Mouse (Mus musculus) midbrain, embryonic 13.5 days (tissue): ENCODE results near the gene Tyrobp. TPM values are rescaled to one million over a fixed set of nuclear protein-coding genes. Genes with fewer than 3 reads are reported as not detected.

Experiments used
- ATAC-seq: fragments of 200-750 bp; cut with Nextera tagmentation; 2 replicates; pipeline ENCODE4 v1.8.0; 2017; ENCODE audit warnings: mild to moderate bottlenecking, moderate TSS enrichment, moderate library complexity
- H3K27ac ChIP-seq: fragments of 300-500 bp; sonication (generic); 2 replicates; pipeline ENCODE4 v1.5.1; 2015; ENCODE audit warnings: inconsistent platforms, mild to moderate bottlenecking, moderate library complexity
- H3K27me3 ChIP-seq: fragments of 300-500 bp; sonication (generic); 2 replicates; pipeline ENCODE4 v1.6.1; 2015; ENCODE audit warnings: mild to moderate bottlenecking, inconsistent platforms
- H3K36me3 ChIP-seq: fragments of 300-500 bp; sonication (generic); 2 replicates; pipeline ENCODE4 v1.6.1; 2015; ENCODE audit warnings: mild to moderate bottlenecking, inconsistent platforms
- H3K4me1 ChIP-seq: fragments of 300-500 bp; sonication (generic); replicated peaks from 2 replicates; pipeline ENCODE4 v1.6.1; 2015; ENCODE audit warnings: inconsistent platforms
- H3K4me2 ChIP-seq: fragments of 300-500 bp; sonication (generic); replicated peaks from 2 replicates; pipeline ENCODE4 v1.6.1; 2015; ENCODE audit warnings: moderate library complexity, mild to moderate bottlenecking, inconsistent platforms
- H3K4me3 ChIP-seq: fragments of 300-500 bp; sonication (generic); replicated peaks from 2 replicates; pipeline ENCODE4 v1.5.1; 2015; ENCODE audit warnings: mild to moderate bottlenecking, inconsistent platforms
- H3K9ac ChIP-seq: fragments of 300-500 bp; sonication (generic); replicated peaks from 2 replicates; pipeline ENCODE4 v1.6.1; 2015; ENCODE audit warnings: mild to moderate bottlenecking, inconsistent platforms
- H3K9me3 ChIP-seq: fragments of 300-500 bp; sonication (generic); 2 replicates; pipeline ENCODE4 v1.6.1; 2016; ENCODE audit warnings: mild to moderate bottlenecking, inconsistent platforms
- WGBS: fragments of 180-500 bp; shearing (Covaris S2); methylation state at CpG from one replicate; pipeline ENCODE4 v1.1.7; 2015; 5-methylcytosine and 5-hydroxymethylcytosine counted together
- polyA plus RNA-seq: library from polyadenylated mRNA; unstranded; fragments of >200 nt; fragmentation: Nextera tagmentation; extraction: Ambion mirVana; gene quantifications from 2 replicates; pipeline ENCODE4 v1.2.1, GENCODE M21; 2015

Tyrobp gene
- polyA plus RNA-seq, result 21.0 and 23.8 TPM in 2 replicates

- WGBS, result 69% methylated on average over 5 of the region's 5 CpGs
These were observed at the start of gene Tyrobp for GRCm38 (mm10) chr7:30413596-30413995. TSS of gene Tyrobp (plus strand) at chr7:30413760.

GRCm38 (mm10) chr7:30367466-30367865, 46.1 kb upstream of the Tyrobp start:
- Histone ChIP-seq H3K4me2 (no peak overlapping the region), H3K36me3 (no peaks in the 10 kb centered on the region), H3K27ac (no peak overlapping the region), H3K27me3 (peaks cover 8% of the 10 kb centered on the region), H3K4me3 (no peak overlapping the region), H3K4me1 (peaks cover 9% of the 10 kb centered on the region), H3K9ac (0 out of 2 replicates have a peak overlapping the region, but pooled peaks have one; percentile 1), H3K9me3 (no peaks in the 10 kb centered on the region)
- no peak for ATAC-seq
- 81% methylated on average over 2 of the region's 2 CpGs for WGBS

More at GRCm38 (mm10) chr7:30413596-30413995, at the start of gene Tyrobp:
- no peaks in the 10 kb centered on the region for H3K36me3 ChIP-seq
- no peak within 1 kb of the TSS for H3K4me3 ChIP-seq
- ATAC-seq, result no peak
- no peaks in the 10 kb centered on the region for H3K9me3 ChIP-seq
- no peak within 1 kb of the TSS for H3K4me2 ChIP-seq
- no peaks in the 10 kb centered on the region for H3K4me1 ChIP-seq
- no peak within 1 kb of the TSS for H3K27ac ChIP-seq
- H3K9ac ChIP-seq, result no peak within 1 kb of the TSS
- no peaks in the 10 kb centered on the region for H3K27me3 ChIP-seq

DNA sequence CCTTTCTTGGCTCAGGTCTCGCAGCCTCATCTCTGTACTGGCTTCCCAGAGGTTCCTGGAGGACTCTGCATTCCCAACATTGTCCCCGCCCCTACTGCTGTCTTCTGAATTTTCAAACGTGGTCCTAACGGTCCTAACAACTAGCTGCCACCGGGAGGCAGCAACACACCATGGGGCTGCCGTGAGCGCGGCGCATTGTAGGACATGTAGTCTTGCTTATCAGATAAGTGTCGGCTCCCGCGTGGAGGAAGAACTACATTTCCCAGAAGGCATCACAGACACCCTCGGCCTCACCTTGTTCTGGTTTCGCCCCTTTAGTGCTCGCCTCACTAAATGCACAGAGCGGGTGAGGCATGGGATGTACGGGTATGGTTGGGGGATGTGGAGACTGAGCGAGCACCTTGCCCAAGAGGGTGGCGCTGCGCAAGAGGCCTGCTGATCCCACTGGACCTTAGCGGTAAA, 40.0 kb upstream of the Tyrobp start:
- WGBS, result 0% methylated on average over 21 of the region's 21 CpGs

DNA sequence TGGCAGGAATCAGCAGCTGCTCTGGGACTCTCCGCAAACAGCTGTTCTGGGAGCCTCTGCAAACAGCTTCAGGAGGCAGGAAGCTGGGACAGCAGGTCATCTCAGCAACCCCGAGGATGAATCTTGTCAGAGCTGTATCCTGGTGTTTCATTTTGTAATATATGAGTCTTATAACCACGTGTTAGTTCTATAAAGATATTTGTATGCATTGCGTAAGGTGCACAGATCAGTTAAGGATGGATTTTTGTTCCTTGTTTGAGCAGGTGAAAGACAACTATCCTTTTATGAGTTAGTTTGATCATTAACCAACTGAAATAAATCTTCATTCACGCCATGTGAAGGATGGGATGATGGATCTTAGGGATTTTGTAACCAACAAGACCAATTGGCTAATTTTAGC, 33.5 kb upstream of the Tyrobp start:
- 0 out of 2 replicates have a peak, but pooled peaks cover 3% of the 10 kb centered on the region for H3K27me3 ChIP-seq
- ATAC-seq, result no peak
- H3K9ac ChIP-seq, result no peak overlapping the region

More for the DNA sequence above, 40.0 kb upstream of the Tyrobp start:
- 0 out of 2 replicates have a peak, but pooled peaks cover 3% of the 10 kb centered on the region for H3K27me3 ChIP-seq
- H3K4me2 ChIP-seq, result peak overlapping the region; percentile 66
- H3K4me1 ChIP-seq, result no peaks in the 10 kb centered on the region; the same call in 1 of the 2 replicates
- peak; percentile 100 for ATAC-seq
- peak overlapping the region; percentile 46 for H3K4me3 ChIP-seq
- H3K36me3 ChIP-seq, result no peaks in the 10 kb centered on the region
- H3K27ac ChIP-seq, result peak overlapping the region; percentile 78
- no peaks in the 10 kb centered on the region for H3K9me3 ChIP-seq
- peak overlapping the region; percentile 71 for H3K9ac ChIP-seq

DNA sequence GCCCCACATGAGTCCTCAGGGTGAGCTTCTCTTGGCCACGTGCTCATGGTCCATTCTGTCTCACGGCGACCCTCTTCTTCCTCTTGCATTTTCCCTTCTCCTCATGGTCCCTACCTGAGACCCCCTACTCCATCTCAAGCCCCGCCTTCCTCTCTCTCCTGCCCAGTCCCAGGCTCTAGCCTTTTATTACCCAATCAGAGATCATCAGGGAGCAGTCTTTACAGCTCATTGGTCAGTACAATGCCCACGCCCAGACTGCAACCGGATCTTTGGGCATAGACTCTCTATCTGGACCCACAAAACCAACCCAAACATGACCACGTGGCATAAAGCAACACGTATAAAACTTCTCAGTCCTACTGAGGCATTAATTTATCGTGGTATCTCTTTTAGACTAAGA, 29.5 kb upstream of the Tyrobp start:
- no peak overlapping the region for H3K4me2 ChIP-seq
- no peaks in the 10 kb centered on the region for H3K4me1 ChIP-seq
- no peaks in the 10 kb centered on the region for H3K27me3 ChIP-seq
- H3K4me3 ChIP-seq, result no peak overlapping the region
- no peaks in the 10 kb centered on the region for H3K9me3 ChIP-seq
- H3K27ac ChIP-seq, result no peak overlapping the region
- whole genome bisulfite sequencing, result 83% methylated on average over 9 of the region's 9 CpGs
- no peaks in the 10 kb centered on the region for H3K36me3 ChIP-seq
- H3K9ac ChIP-seq, result no peak overlapping the region
- no peak for ATAC-seq

More for the DNA sequence above, 33.5 kb upstream of the Tyrobp start:
- Histone ChIP-seq H3K27ac (no peak overlapping the region), H3K4me1 (no peaks in the 10 kb centered on the region), H3K4me2 (no peak overlapping the region), H3K4me3 (no peak overlapping the region), H3K36me3 (no peaks in the 10 kb centered on the region), H3K9me3 (no peaks in the 10 kb centered on the region)
- 67% methylated on average over 5 of the region's 5 CpGs for WGBS

DNA sequence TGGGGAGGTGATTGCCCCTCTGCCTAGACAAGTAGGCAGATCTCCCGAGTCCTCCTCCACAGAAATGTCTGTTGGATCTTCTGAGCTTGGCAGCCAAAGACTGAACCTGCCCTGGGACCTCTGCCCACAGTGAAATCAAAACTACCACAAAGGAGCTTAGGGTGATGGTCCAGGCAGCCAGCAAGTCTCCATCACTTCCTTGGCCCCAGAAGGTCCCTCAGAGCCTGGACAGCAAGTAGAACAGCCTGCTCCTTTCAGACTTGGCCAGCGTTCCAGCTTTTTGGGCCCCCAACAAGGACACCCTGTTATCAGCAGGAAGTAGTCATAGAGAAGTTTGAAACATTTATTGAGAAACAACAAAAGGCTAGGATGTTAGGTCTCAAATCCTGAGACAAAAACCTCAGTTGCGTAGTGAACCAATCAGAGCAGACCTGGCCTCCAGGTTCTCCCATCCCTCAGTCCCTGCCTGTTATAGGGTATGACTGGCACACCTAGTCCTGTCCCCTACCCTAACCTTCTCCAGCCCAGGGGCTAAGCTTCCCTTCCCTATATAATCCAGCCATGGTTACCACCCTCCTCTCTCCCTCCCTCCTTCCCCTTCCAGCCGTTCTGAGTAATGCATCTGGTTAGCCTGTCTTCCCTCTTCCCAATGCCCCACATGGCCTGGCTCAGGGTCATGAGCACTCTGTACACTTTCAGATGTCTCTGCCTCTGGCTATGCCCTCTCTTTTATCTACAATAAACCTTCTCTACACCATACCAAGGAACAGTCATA, 20.6 kb upstream of the Tyrobp start:
- 70% methylated on average over 4 of the region's 4 CpGs for WGBS
- Histone ChIP-seq H3K36me3 (no peaks in the 10 kb centered on the region), H3K9me3 (no peaks in the 10 kb centered on the region), H3K4me3 (no peak overlapping the region), H3K9ac (no peak overlapping the region), H3K4me1 (0 out of 2 replicates have a peak, but pooled peaks cover 2% of the 10 kb centered on the region), H3K27me3 (no peaks in the 10 kb centered on the region), H3K27ac (no peak overlapping the region), H3K4me2 (no peak overlapping the region)
- no peak for ATAC-seq

GRCm38 (mm10) chr7:30393631-30394030, 19.9 kb upstream of the Tyrobp start:
- H3K27me3 ChIP-seq, result no peaks in the 10 kb centered on the region
- ATAC-seq, result no peak
- no peaks in the 10 kb centered on the region for H3K9me3 ChIP-seq
- H3K4me3 ChIP-seq, result no peak overlapping the region
- no peaks in the 10 kb centered on the region for H3K36me3 ChIP-seq
- H3K4me2 ChIP-seq, result no peak overlapping the region
- 91% methylated on average over 4 of the region's 4 CpGs for WGBS
- H3K4me1 ChIP-seq, result 0 out of 2 replicates have a peak, but pooled peaks cover 2% of the 10 kb centered on the region
- no peak overlapping the region for H3K9ac ChIP-seq
- H3K27ac ChIP-seq, result no peak overlapping the region

GRCm38 (mm10) chr7:30394379-30394778, 19.2 kb upstream of the Tyrobp start:
- H3K4me1 ChIP-seq, result peaks cover 2% of the 10 kb centered on the region; the same call in 1 of the 2 replicates
- H3K36me3 ChIP-seq, result no peaks in the 10 kb centered on the region
- WGBS, result 74% methylated on average over 11 of the region's 11 CpGs
- no peak overlapping the region for H3K9ac ChIP-seq
- no peaks in the 10 kb centered on the region for H3K27me3 ChIP-seq
- H3K9me3 ChIP-seq, result no peaks in the 10 kb centered on the region
- H3K4me3 ChIP-seq, result no peak overlapping the region
- ATAC-seq, result no peak
- H3K4me2 ChIP-seq, result no peak overlapping the region
- no peak overlapping the region for H3K27ac ChIP-seq

DNA sequence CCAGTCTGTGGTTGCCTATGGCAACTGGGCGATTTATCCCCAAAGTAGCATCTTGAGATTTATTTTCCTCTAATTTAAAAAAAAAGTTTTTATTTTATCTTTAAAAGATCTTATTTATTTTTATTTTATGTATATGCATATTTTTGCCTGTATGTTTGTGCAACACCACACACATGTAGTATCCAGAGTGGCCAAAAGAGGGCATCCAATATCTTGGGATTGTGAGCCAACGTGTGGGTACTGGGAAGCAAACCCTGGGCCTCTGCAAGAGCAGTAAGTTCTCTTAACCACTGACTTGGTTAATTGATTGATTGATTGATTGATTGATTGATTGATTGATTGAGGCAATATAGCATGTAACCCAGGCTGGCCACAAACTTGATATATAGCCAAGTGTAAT, 18.7 kb upstream of the Tyrobp start:
- H3K36me3 ChIP-seq, result no peaks in the 10 kb centered on the region
- ATAC-seq, result no peak
- H3K27ac ChIP-seq, result no peak overlapping the region
- H3K4me3 ChIP-seq, result no peak overlapping the region
- no peak overlapping the region for H3K9ac ChIP-seq
- H3K4me1 ChIP-seq, result peaks cover 6% of the 10 kb centered on the region; the same call in 1 of the 2 replicates
- H3K27me3 ChIP-seq, result no peaks in the 10 kb centered on the region
- H3K4me2 ChIP-seq, result no peak overlapping the region
- no peaks in the 10 kb centered on the region for H3K9me3 ChIP-seq
- WGBS, result 32% methylated on average over 2 of the region's 2 CpGs

DNA sequence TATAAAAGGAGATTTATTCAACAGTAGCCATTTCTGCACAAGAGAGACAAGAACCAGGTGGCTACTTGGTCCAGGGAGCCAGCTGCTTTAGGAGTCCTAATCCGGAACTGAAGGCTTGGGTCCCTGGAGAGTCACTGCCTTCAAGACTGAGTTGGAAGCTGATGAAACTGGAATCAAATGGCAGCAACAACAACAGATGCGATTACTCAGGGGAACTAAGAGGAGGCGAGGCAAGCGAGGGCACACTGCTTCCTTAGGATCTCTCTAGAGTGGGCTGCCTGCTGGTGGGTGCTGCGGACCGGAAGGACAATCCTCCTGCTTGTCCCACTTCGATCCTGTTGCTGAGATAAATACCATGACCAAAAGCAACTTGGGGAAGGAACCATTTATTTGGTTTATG, 13.9 kb upstream of the Tyrobp start:
- no peak overlapping the region for H3K9ac ChIP-seq

GRCm38 (mm10) chr7:30402343-30402742, 11.2 kb upstream of the Tyrobp start:
- Histone ChIP-seq H3K4me2 (no peak overlapping the region), H3K9ac (no peak overlapping the region), H3K27me3 (no peaks in the 10 kb centered on the region), H3K36me3 (no peaks in the 10 kb centered on the region), H3K4me1 (peaks cover 4% of the 10 kb centered on the region; the same call in 1 of the 2 replicates), H3K9me3 (no peaks in the 10 kb centered on the region), H3K4me3 (no peak overlapping the region), H3K27ac (no peak overlapping the region)
- WGBS, result 69% methylated on average over 4 of the region's 4 CpGs
- ATAC-seq, result no peak

More for the DNA sequence above, 13.9 kb upstream of the Tyrobp start:
- Histone ChIP-seq H3K9me3 (no peaks in the 10 kb centered on the region), H3K4me2 (no peak overlapping the region), H3K4me1 (peaks cover 4% of the 10 kb centered on the region; the same call in 1 of the 2 replicates), H3K27me3 (no peaks in the 10 kb centered on the region), H3K36me3 (no peaks in the 10 kb centered on the region), H3K4me3 (no peak overlapping the region), H3K27ac (no peak overlapping the region)
- ATAC-seq, result no peak
- 46% methylated on average over 7 of the region's 7 CpGs for WGBS

DNA sequence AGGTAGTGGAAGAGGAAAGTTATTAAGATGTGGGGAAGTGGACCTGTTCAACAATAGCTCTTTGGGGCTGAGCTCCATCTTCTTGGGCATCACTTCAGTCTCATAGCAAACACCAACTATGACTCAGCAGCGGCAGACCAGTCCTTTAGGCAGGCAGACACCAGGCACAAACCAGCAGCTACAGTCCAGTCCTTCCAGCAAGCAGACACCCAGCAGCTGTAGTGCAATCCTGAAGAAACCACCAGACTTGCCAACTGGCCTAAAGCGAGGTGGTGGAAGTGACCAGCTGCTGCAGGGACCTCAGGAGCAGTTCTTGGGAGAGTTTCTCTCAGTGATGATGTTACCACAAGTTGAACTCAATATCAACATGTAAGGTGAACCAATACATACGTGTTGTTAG, 4.9 kb upstream of the Tyrobp start:
- no peak overlapping the region for H3K4me2 ChIP-seq
- no peaks in the 10 kb centered on the region for H3K4me1 ChIP-seq
- no peak overlapping the region for H3K27ac ChIP-seq
- no peak overlapping the region for H3K9ac ChIP-seq
- no peaks in the 10 kb centered on the region for H3K9me3 ChIP-seq
- no peak overlapping the region for H3K4me3 ChIP-seq
- no peaks in the 10 kb centered on the region for H3K27me3 ChIP-seq
- WGBS, result 94% methylated on average over 3 of the region's 3 CpGs
- no peaks in the 10 kb centered on the region for H3K36me3 ChIP-seq
- no peak for ATAC-seq
